Mouse (Mus musculus) ES-Bruce4 (cell line): Measurements from ENCODE around the gene Klhdc1. TPM values are rescaled to one million over a fixed set of nuclear protein-coding genes. Genes with fewer than 3 reads are reported as not detected.

Experiments
- H3K27ac ChIP-seq: 2 replicates; pipeline ENCODE4 v1.5.1; 2012; ENCODE audit warnings: low read length, inconsistent platforms; ENCODE audit not compliant: insufficient read depth
- H3K27me3 ChIP-seq: 2 replicates; pipeline ENCODE4 v1.6.1; 2012; ENCODE audit warnings: mild to moderate bottlenecking, low read length, inconsistent platforms; ENCODE audit not compliant: control insufficient read depth, poor library complexity, insufficient read depth, severe bottlenecking
- H3K36me3 ChIP-seq: 2 replicates; pipeline ENCODE4 v1.6.1; 2012; ENCODE audit warnings: inconsistent platforms, mild to moderate bottlenecking, low read length, moderate library complexity; ENCODE audit not compliant: control insufficient read depth, poor library complexity, insufficient read depth, severe bottlenecking
- H3K4me1 ChIP-seq: one replicate; pipeline ENCODE4 v1.8.1; 2011; ENCODE audit warnings: low read length; ENCODE audit not compliant: control insufficient read depth, insufficient read depth
- H3K4me3 ChIP-seq: 2 replicates; pipeline ENCODE4 v1.5.1; 2011; ENCODE audit warnings: low read depth, mild to moderate bottlenecking, low read length
- H3K9ac ChIP-seq: 2 replicates; pipeline ENCODE4 v1.6.1; 2012; ENCODE audit warnings: low read depth, mild to moderate bottlenecking, inconsistent platforms; ENCODE audit not compliant: poor library complexity, severe bottlenecking
- H3K9me3 ChIP-seq: replicated peaks from 2 replicates; pipeline ENCODE4 v1.6.1; 2012; ENCODE audit warnings: mild to moderate bottlenecking, low read length, inconsistent platforms; ENCODE audit not compliant: control insufficient read depth, poor library complexity, insufficient read depth, severe bottlenecking
- CTCF ChIP-seq: IDR thresholded peaks from one replicate; pipeline ENCODE4 v1.8.1; 2011; ENCODE audit warnings: low read depth, low read length
- EP300 ChIP-seq: IDR thresholded peaks from 2 replicates; pipeline ENCODE4 v1.6.1; 2011; ENCODE audit warnings: low read depth, low read length; ENCODE audit not compliant: insufficient read depth
- POLR2A ChIP-seq: IDR thresholded peaks from one replicate; pipeline ENCODE4 v1.8.1; 2011; ENCODE audit warnings: low read length; ENCODE audit not compliant: insufficient read depth
- polyA plus RNA-seq: library from polyadenylated mRNA; stranded (reverse); fragments of >200 nt; gene quantifications from 2 replicates; pipeline ENCODE4 v1.2.4, GENCODE M21; 2011; ENCODE audit warnings: low read depth; ENCODE audit not compliant: missing spikeins, insufficient read depth, insufficient read length

Gene Klhdc1
- polyA plus RNA-seq, 1 experiment: 2.0 TPM

DNA sequence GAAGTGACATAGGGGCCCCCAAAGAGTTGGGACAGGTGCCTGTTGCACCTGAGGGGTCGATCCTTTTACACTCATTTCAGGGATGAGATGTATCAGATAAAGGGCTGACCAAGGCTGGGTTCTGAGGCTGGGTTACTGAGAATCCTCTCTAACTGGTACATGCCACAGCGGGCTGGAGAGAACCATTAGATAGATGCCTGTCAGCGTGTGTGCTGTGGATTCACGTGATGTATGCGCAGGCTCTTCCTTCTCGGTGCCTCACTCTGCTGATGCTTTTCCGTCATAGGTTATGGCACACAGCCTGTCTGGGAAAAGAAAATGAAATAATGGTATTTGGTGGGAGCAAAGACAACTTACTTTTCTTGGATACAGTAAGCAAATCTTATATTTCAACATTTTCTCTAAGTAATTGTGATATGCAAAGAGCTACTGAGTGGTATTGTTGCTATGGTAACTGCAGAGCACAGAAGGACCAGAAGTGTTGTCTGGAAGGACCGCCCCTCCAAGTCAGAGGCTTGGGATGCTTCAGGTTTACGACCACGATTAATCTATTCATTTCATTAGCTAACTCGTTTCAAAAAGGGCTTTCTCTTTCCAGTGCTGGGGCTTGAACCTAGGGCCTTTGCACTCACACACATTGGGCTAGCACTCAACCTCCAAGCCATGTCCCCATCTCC, 27.1 kb downstream of the Klhdc1 start:
- no peaks in the 10 kb centered on the region for H3K36me3 ChIP-seq
- H3K27ac ChIP-seq: no peak overlapping the region
- no peak for TF ChIP-seq EP300
- no peak for TF ChIP-seq POLR2A
- no peak for TF ChIP-seq CTCF

DNA sequence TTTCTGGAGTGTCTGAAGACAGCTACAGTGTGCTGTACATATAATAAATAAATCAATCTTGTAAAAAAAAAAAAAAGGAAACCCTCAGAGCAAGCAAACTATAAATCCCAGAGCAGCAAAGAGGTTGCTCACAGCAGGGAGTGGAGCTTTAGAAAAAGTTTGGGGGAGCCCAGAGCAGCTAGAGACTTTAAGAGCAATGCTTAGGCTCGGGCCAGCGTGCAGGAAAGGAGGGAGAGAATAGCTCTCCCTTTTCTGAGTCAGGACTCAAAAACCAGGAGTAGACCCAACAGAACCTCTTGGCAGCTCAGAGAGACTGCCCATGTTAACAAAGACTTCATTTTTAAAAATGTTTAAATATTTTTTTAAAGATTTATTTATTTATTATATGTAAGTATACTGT, 28.0 kb downstream of the Klhdc1 start:
- Histone ChIP-seq H3K4me1 (no peaks in the 10 kb centered on the region), H3K27ac (no peak overlapping the region), H3K36me3 (no peaks in the 10 kb centered on the region), H3K9ac (no peak overlapping the region), H3K4me3 (no peak overlapping the region), H3K27me3 (no peaks in the 10 kb centered on the region), H3K9me3 (no peaks in the 10 kb centered on the region)
- TF ChIP-seq EP300 (no peak), POLR2A (no peak), CTCF (no peak)

More for the DNA sequence above, 27.1 kb downstream of the Klhdc1 start:
- no peaks in the 10 kb centered on the region for H3K4me1 ChIP-seq
- H3K9me3 ChIP-seq: no peaks in the 10 kb centered on the region
- H3K4me3 ChIP-seq: no peak overlapping the region
- no peak overlapping the region for H3K9ac ChIP-seq
- H3K27me3 ChIP-seq: no peaks in the 10 kb centered on the region

DNA sequence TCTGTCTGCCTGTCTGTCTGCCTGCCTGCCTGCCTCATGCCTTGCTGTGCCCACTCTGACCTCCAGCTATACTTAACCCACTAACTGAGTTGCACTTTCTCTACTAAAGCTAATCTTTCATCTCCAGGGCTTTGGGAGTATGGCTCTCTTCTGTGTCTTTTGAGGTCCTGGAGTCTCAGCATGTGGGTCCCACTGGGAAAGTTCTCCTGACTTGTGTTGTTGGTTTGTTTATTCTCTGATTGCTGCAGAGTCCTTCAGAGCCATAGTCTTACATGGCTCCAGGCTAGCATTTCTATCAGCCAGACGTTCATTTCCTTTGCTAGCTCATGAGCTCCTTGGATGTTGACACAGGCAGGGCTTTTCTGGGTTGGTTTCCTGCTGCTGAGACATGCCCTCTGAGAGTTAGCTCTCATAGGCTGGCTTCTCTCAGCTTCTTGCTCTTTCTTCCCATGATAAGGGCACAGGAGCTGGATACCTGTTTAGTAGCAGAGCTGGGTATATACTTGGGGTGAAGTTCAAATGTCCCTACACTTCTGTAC, 39.0 kb downstream of the Klhdc1 start:
- H3K36me3 ChIP-seq: no peaks in the 10 kb centered on the region
- TF ChIP-seq CTCF (no peak), POLR2A (no peak), EP300 (no peak)
- H3K4me3 ChIP-seq: no peak overlapping the region
- no peak overlapping the region for H3K27ac ChIP-seq
- no peaks in the 10 kb centered on the region for H3K27me3 ChIP-seq
- H3K9ac ChIP-seq: no peak overlapping the region
- no peaks in the 10 kb centered on the region for H3K4me1 ChIP-seq
- no peaks in the 10 kb centered on the region for H3K9me3 ChIP-seq

- Histone ChIP-seq H3K4me1 (no peaks in the 10 kb centered on the region), H3K27me3 (no peaks in the 10 kb centered on the region), H3K27ac (no peak overlapping the region), H3K4me3 (no peak overlapping the region), H3K9me3 (no peaks in the 10 kb centered on the region), H3K36me3 (no peaks in the 10 kb centered on the region), H3K9ac (no peak overlapping the region)
- no peak for TF ChIP-seq EP300
- TF ChIP-seq POLR2A: no peak
- TF ChIP-seq CTCF: no peak
Measured at GRCm38 (mm10) chr12:69280915-69281314, 39.9 kb downstream of the Klhdc1 start.

DNA sequence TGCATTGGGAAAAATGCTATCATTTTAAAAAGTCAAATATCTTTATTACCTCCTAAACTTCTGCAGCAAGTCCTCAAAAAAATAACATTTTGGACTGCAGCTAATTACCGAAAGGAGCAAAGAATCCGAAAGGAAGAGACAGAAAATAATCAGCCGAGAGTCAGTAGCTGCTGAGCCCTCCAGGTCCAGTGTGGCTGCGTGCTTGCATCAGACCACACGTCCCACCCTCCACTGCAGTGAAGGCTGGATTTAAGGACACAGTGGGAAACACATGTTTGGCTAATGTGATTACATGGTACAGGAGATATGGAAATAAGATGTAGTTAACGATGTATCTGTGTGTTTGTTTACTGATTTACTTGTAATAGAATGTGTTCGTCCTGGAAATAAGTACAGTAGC, 42.2 kb downstream of the Klhdc1 start:
- Histone ChIP-seq H3K27ac (no peak overlapping the region), H3K4me1 (no peaks in the 10 kb centered on the region), H3K9me3 (no peaks in the 10 kb centered on the region), H3K9ac (no peak overlapping the region), H3K36me3 (no peaks in the 10 kb centered on the region), H3K4me3 (no peak overlapping the region), H3K27me3 (no peaks in the 10 kb centered on the region)
- no peak for TF ChIP-seq EP300
- no peak for TF ChIP-seq CTCF
- no peak for TF ChIP-seq POLR2A

DNA sequence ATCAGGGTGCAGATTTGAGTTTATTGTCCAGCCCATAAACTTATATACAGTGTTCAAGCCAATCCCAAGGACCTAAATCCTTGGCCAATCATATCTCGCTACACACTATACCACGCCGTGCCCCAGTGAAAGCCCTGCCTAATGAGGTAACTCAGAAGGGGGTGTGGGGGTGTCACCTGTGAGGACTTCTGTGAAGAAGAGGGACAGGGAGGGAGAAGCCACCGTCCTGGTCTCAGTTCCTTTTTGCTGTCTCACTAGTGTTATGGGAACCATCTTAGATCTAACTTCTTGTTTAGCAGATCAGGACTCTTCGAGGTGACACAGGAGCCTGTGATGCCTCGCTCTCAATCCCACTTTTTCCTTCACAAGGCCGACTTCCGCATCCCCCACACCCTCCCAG, 46.6 kb downstream of the Klhdc1 start:
- Histone ChIP-seq H3K27me3 (no peaks in the 10 kb centered on the region), H3K9ac (no peak overlapping the region), H3K4me3 (no peak overlapping the region), H3K27ac (no peak overlapping the region), H3K36me3 (no peaks in the 10 kb centered on the region), H3K4me1 (no peaks in the 10 kb centered on the region), H3K9me3 (no peaks in the 10 kb centered on the region)
- TF ChIP-seq EP300: no peak
- no peak for TF ChIP-seq CTCF
